Mouse (Mus musculus): ENCODE measurements around the gene Ermard.

DNA sequence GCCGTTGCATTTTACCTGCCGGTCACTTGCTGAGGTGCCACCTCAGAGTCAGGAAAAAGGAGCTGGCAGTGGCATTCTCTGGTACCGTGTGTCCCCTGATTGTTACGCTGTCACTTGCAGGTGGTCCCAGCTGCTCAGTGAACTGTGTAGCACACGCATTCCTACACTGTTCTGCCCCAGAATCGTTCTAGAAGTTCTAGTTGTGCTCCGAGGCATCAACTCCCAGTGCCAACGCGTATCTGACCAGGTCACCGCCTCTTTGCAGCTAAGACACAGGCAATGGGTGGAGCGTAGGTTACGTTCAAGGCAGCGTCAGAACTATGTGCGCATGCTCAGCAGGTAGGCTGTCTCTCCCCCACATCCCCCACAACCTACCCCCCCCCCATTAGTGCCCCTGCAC is 18.6 kb downstream of the Ermard start:
- TF ChIP-seq ZC3H11A (IDR thresholded peaks at IDR 0.05; ENCODE audit: borderline replicate concordance, low read depth, low read length) (no peak), CHD2 (IDR thresholded peaks at IDR 0.05; ENCODE audit: low read depth, low read length) (no peak), HCFC1 (IDR thresholded peaks at IDR 0.05; ENCODE audit: borderline replicate concordance, insufficient read depth, low read length) (no peak), MAFK (IDR thresholded peaks at IDR 0.05; ENCODE audit: insufficient read depth, low read depth, low read length) (no peak)
